Mouse (Mus musculus): Measurements from ENCODE around the gene Vmn1r22.
"Not testable (repeated sequence)": the region's sequence is repeated elsewhere in the genome, so short reads cannot be mapped to it uniquely, and the experiment has no call there.

The Vmn1r22 gene

DNA sequence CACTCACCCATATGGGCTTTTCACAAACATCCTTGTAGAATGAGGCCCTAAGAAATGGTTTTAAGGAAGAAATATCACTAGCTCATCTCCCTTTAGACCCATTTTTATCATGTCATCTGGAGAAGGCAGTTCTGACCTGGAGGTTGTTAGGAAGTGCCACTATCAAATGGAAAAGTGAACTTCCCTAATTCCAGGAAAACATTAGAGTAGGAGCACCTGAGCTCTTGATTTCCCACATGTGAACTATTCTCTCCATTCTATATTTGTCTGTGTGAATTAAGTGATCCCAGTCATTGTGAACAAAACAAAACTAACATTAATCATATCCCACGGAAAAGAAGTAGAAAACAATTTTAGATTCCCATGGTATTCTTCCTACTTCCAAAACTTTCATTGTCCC, at the start of gene Vmn1r22:
Gene Vmn1r22, minus strand, starts transcription at position 101 of the 400 bp plus-strand sequence.
- DNase-seq (ENCODE audit: low read depth, low spot score) = no peak

DNA sequence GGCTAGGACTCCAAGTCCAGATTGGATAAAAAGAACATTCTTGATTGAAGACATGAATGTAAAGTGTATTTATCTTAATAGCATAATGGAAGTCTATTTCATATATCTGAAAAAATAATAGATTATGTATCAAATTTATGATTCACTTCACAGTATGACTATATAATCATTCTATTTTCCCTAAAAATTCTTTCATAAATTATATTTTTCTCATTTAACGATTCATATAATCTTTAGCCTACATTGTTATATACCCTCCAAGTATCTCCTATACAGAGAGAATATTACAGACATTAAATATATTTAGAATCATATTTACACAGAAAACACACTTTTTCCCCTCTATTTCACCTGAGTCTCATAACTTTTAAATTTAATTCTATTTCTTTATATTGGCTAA, 18.9 kb upstream of the Vmn1r22 start, which contains the start of gene Vmn1r23:
Gene Vmn1r23, minus strand, starts transcription at position 101 of the 400 bp plus-strand sequence.
- no peaks in the 10 kb centered on the region for H3K36me3 ChIP-seq (ENCODE audit: control insufficient read depth, insufficient read depth, low read length, poor library complexity, severe bottlenecking)
- DNase-seq (ENCODE audit: low read depth, low spot score) = no peak
- no peaks in the 10 kb centered on the region for H3K27me3 ChIP-seq (ENCODE audit: control insufficient read depth, insufficient read depth, low read length, poor library complexity, severe bottlenecking)

More for the DNA sequence above, at the start of gene Vmn1r22:
- Histone ChIP-seq H3K36me3 (ENCODE audit: control insufficient read depth, insufficient read depth, low read length, poor library complexity, severe bottlenecking) (no peaks in the 10 kb centered on the region), H3K27me3 (ENCODE audit: control insufficient read depth, insufficient read depth, low read length, poor library complexity, severe bottlenecking) (no peaks in the 10 kb centered on the region)

DNA sequence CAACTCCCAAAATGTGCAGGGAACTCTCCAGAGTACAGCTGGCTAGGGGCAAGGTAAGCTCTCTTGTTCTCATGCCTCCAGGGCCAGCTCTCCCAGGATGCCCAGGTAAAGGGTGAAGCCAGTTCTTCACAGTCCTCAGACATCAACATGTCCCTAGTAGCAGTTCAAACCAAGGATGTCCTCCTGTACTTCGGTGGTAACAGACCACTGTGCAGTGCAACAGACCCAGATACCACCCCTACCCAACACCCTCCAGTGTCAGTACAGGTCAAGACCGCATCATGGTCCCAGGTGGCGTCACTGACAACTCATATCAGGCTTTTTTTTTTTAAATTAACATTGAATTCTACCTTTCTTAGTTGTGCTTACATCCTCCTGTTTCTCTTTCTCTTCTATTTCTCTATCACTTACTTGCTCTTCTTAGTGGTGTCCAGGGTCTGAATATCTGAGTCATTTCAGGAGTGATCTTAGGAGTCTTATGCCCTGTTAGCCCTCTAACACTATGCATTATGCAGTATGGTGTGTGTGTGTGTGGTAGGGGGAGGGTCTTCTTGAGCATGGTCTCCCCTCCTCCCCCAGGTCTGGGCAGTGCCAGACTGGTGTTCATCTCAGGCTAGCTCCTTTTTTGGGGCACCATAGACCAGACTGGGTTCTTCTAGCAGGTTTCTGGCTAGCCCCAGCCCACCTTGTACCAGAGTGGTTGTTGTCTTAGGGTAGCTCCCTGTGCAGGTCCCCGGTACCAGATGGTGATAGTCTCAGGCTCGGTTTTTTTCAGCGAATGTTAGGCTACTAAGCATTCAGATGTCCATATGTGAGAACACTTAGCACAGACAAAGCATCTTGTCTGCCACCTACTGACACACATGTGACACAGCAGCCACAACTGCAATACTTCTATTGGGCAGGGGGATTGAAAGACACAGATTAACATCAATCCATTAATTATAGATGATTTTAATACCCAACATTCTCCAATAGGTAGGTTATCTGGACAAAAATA, 48.5 kb downstream of the Vmn1r22 start:
- peak; percentile 61 for DNase-seq (ENCODE audit: low read depth, low spot score)
- no peaks in the 10 kb centered on the region for H3K36me3 ChIP-seq (ENCODE audit: control insufficient read depth, insufficient read depth, low read length, poor library complexity, severe bottlenecking)
- no peaks in the 10 kb centered on the region for H3K27me3 ChIP-seq (ENCODE audit: control insufficient read depth, insufficient read depth, low read length, poor library complexity, severe bottlenecking)

DNA sequence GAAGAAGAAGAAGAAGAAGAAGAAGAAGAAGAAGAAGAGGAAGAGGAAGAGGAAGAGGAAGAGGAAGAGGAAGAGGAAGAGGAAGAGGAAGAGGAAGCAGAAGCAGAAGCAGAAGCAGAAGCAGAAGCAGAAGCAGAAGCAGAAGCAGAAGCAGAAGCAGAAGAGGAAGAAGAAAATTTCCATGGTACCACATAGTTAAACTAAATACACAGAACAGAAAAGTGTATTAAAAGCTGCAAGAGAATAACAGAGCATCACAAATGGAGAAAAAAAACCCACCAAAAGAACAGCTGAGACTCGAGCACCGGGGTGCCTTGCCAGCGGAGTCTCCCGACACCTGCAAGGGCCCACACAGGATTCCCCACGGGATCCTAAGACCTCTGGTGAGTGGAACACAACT, 56.7 kb downstream of the Vmn1r22 start:
- not testable (repeated sequence) for DNase-seq (ENCODE audit: low read depth, low spot score); H3K36me3 ChIP-seq (ENCODE audit: control insufficient read depth, insufficient read depth, low read length, poor library complexity, severe bottlenecking); H3K27me3 ChIP-seq (ENCODE audit: control insufficient read depth, insufficient read depth, low read length, poor library complexity, severe bottlenecking)

DNA sequence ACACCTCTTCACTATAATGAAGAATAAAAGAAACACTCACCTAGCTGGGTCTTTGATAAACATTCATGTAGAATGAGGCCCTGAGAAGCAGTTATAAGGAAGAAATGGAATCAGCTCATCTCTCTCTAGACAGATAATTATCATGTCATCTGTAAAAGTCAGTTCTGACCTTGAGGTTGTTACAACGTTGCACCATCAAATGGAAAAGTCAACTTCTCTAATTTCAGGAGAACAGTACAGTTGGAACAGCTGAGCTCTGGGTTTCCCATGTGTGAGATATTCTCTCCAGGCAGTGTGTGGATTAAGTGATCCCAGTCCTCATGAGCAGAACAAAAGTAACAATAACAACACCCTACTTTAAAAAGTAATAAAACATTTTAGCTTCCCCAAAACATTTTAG, 57.5 kb downstream of the Vmn1r22 start, which contains the start of gene Vmn1r21:
Gene Vmn1r21, minus strand, starts transcription at position 58 of the 400 bp plus-strand sequence.
- DNase-seq (ENCODE audit: low read depth, low spot score) = no peak
- H3K36me3 ChIP-seq (ENCODE audit: control insufficient read depth, insufficient read depth, low read length, poor library complexity, severe bottlenecking) = no peaks in the 10 kb centered on the region
- no peaks in the 10 kb centered on the region for H3K27me3 ChIP-seq (ENCODE audit: control insufficient read depth, insufficient read depth, low read length, poor library complexity, severe bottlenecking)
